Mouse (Mus musculus) heart, embryonic 14.5 days (tissue): ENCODE data around the gene Ctsd. TPM values are rescaled to one million over a fixed set of nuclear protein-coding genes. Genes with fewer than 3 reads are reported as not detected.

Experiments
- ATAC-seq: fragments of 200-750 bp; cut with Nextera tagmentation; 2 replicates; pipeline ENCODE4 v1.8.0; 2017; ENCODE audit warnings: low read depth, moderate TSS enrichment; ENCODE audit not compliant: insufficient number of reproducible peaks, insufficient read depth, low FRiP score
- H3K27ac ChIP-seq, 2 experiments: fragments of 200-500 bp in 1 of 2; fragments of 300-500 bp in 1 of 2; sonication (generic) in 1 of 2; replicated peaks in 1 of 2; 2 replicates each; pipeline ENCODE4 v1.5.1; 2012 to 2014; ENCODE audit warnings: low read depth in 2 of 2, low read length in 2 of 2, control low read depth in 1 of 2, mild to moderate bottlenecking in 1 of 2, mixed read lengths in 1 of 2; ENCODE audit not compliant: control insufficient read depth in 1 of 2, insufficient read depth in 1 of 2
- H3K27me3 ChIP-seq: fragments of 300-500 bp; sonication (generic); 2 replicates; pipeline ENCODE4 v1.6.1; 2014; ENCODE audit warnings: mild to moderate bottlenecking, low read length, control low read depth; ENCODE audit not compliant: control insufficient read depth, insufficient read depth
- H3K36me3 ChIP-seq: fragments of 300-500 bp; sonication (generic); 2 replicates; pipeline ENCODE4 v1.6.1; 2014; ENCODE audit warnings: mild to moderate bottlenecking, control low read depth, low read length, mixed read lengths; ENCODE audit not compliant: control insufficient read depth, insufficient read depth
- H3K4me1 ChIP-seq, 2 experiments: fragments of 200-500 bp in 1 of 2; fragments of 300-500 bp in 1 of 2; sonication (generic) in 1 of 2; 2 replicates each; pipeline ENCODE4 v1.6.1; 2012 to 2014; ENCODE audit warnings: low read length in 2 of 2, control low read depth in 1 of 2, mixed read lengths in 1 of 2; ENCODE audit not compliant: control insufficient read depth in 2 of 2, insufficient read depth in 2 of 2
- H3K4me2 ChIP-seq: fragments of 300-500 bp; sonication (generic); 2 replicates; pipeline ENCODE4 v1.6.1; 2014; ENCODE audit warnings: mild to moderate bottlenecking, low read length
- H3K4me3 ChIP-seq, 2 experiments: fragments of 200-500 bp in 1 of 2; fragments of 300-500 bp in 1 of 2; sonication (generic) in 1 of 2; 2 replicates each; pipeline ENCODE4 v1.5.1; 2012 to 2014; ENCODE audit warnings: low read length in 2 of 2, mild to moderate bottlenecking in 2 of 2, control low read depth in 1 of 2, low read depth in 1 of 2, moderate library complexity in 1 of 2; ENCODE audit not compliant: control insufficient read depth in 1 of 2, insufficient read depth in 1 of 2
- H3K9ac ChIP-seq: fragments of 300-500 bp; sonication (generic); 2 replicates; pipeline ENCODE4 v1.6.1; 2014; ENCODE audit warnings: mild to moderate bottlenecking, low read length
- H3K9me3 ChIP-seq: fragments of 300-500 bp; sonication (generic); 2 replicates; pipeline ENCODE4 v1.6.1; 2016; ENCODE audit warnings: low read length, control low read depth; ENCODE audit not compliant: control insufficient read depth
- WGBS: fragments of 180-500 bp; shearing (Covaris S2); extraction: QIAGEN DNeasy Blood & Tissue Kit; methylation state at CpG from one replicate; pipeline ENCODE4 v1.1.7; 2014; 5-methylcytosine and 5-hydroxymethylcytosine counted together
- polyA plus RNA-seq: library from polyadenylated mRNA; unstranded; fragments of >200 nt; fragmentation: Nextera tagmentation; extraction: Ambion mirVana; gene quantifications from 2 replicates; pipeline ENCODE4 v1.2.1, GENCODE M21; 2014

The Ctsd gene
- 516 and 537 TPM in 2 replicates for polyA plus RNA-seq

DNA sequence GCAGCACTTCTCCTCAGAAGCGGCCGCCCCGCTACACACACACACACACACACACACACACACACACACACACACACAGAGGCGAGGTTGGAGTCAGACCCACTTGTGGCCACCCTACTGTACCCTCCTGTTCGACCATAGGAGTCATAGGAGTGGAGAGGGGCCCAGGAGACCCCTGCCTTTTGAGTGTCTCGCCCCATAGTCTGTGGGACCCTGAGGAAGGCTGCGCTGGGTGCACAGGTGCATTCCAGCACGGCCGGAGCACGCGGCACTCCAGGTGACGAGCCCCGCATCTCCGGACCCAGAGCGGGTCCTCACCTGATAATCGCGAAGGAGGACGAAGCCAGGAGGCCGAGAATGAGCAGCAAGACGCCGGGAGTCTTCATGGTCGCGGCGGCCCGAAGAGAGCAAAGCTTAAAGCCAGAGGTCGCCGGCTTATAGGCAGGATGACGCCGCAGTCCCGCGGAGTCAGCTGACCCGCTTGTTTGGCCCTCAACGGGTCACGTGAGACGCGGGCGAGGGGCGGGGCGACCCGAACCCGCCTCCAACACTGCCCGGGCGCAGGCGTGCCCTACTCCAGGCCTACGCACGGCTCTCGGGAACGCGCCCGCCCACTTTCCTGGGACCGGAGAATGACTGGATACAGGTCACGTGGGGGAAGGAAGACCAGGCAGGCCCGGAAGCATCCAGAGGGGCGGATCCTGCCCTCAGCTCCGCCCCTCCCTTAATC lies at the start of gene Ctsd:
Gene Ctsd (minus strand): TSS at position 620 of the 730 bp plus-strand sequence.
- H3K27me3 ChIP-seq, result no peaks in the 10 kb centered on the region
- under 1% methylated on average over 55 of the region's 55 CpGs for WGBS
- H3K4me3 ChIP-seq, result peak within 1 kb of the TSS; percentile 52 to 63
- peak within 1 kb of the TSS; percentile 76 for H3K4me2 ChIP-seq
- H3K9ac ChIP-seq, result peak within 1 kb of the TSS; percentile 84
- peak; percentile 94 for ATAC-seq
- H3K36me3 ChIP-seq, result peaks cover 34% of the 10 kb centered on the region
- peaks cover 15 to 17% of the 10 kb centered on the region in 2 experiments for H3K4me1 ChIP-seq
- H3K9me3 ChIP-seq, result no peaks in the 10 kb centered on the region
- H3K27ac ChIP-seq, result peak within 1 kb of the TSS; percentile 54 to 71

DNA sequence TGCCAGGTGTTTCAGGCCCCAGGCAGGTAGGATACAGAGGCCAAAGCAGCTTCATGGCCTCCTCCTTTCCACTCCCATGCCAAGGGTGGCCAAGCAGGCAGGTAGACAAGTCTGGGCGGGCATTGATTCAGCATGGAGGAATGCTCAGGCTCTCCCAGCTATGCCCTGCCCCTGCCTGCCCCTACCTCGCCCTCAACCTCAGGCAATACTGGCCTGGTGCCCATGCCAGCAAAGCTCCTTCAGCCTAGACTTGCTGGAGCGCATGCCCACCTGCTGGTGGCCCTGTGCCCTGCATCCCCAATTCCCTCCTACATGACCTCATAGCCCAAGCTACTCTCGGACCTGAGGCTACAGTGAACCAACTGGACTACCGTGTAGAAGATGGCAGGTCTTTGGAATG lies 49.5 kb upstream of the Ctsd start:
- WGBS, result 84% methylated on average over 5 of the region's 5 CpGs
- ATAC-seq, result no peak
- Histone ChIP-seq H3K27me3 (no peaks in the 10 kb centered on the region), H3K36me3 (no peaks in the 10 kb centered on the region), H3K9me3 (no peaks in the 10 kb centered on the region), H3K4me1 (peaks cover 32 to 33% of the 10 kb centered on the region in 2 experiments), H3K27ac (no peak overlapping the region), H3K4me3 (no peak overlapping the region), H3K4me2 (no peak overlapping the region), H3K9ac (no peak overlapping the region)

DNA sequence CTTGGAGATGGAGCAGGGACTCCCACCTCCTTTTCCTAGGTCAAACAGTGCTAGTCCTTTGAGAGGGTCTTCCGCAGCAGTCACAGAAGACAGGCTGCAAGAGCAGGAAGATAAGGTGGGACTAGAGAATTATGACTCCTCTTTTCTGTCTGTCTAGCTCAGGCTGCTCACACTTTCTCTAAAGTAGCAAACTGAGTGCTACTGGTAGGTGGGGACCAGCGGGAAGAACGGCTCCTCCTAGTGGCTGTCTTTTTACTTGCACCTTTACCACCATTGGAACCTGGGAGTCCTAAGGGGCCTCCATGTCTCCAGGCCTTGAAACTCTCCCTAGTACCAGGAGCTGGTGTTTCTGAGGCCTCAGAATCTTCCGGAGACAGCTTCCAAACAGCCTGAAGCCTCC lies 47.7 kb upstream of the Ctsd start:
- no peaks in the 10 kb centered on the region for H3K9me3 ChIP-seq
- no peak overlapping the region for H3K4me2 ChIP-seq
- H3K27me3 ChIP-seq, result no peaks in the 10 kb centered on the region
- H3K4me3 ChIP-seq, result no peak overlapping the region
- no peak for ATAC-seq
- peak overlapping the region in 1 of 2 experiments; percentile 34; a peak in 3 of 4 replicates for H3K27ac ChIP-seq
- peaks cover 15 to 23% of the 10 kb centered on the region in 2 experiments for H3K4me1 ChIP-seq
- H3K36me3 ChIP-seq, result no peaks in the 10 kb centered on the region
- WGBS, result 11% methylated on average over 4 of the region's 4 CpGs
- H3K9ac ChIP-seq, result no peak overlapping the region

DNA sequence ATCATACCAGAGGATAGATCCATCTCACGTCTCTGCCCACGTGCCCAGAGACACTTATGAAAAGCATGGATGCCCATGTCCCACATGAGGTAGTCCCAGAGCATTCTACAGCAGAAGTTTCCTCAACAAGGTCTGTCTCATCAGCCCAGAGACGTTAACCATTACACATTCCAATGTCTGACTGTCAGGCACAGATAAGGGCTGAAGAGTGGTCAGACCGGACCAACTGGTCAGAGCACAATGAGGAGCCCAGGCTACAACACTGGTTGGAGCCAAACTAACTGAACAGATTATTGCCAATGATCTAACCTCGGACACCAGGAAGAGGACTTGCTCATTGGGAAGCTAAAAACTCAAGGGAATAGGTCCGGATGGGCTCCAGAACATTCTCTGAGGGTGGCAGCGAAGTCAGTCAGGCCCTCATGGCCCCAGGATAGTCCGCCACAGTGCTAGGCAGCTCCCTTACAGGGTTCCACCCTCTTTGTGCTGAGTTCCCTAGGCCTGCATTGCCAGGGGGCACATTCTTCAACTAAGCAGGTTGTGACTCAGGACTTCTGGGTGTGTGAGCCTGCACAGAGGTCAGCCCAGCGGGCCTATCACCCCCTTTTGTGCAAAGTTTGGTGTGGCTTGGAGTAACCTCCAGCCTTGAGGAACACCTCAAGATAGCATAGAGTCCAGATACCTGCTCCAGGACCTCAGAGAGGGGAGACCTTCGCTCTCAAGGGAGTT lies 46.5 kb upstream of the Ctsd start, which contains the start of gene Syt8:
Gene Syt8 (plus strand): TSS at position 714 of the 729 bp plus-strand sequence.
- Histone ChIP-seq H3K27me3 (no peaks in the 10 kb centered on the region), H3K9me3 (no peaks in the 10 kb centered on the region), H3K4me1 (peaks cover 25 to 29% of the 10 kb centered on the region in 2 experiments), H3K4me3 (no peak within 1 kb of the TSS), H3K36me3 (no peaks in the 10 kb centered on the region), H3K9ac (0 out of 2 replicates have a peak within 1 kb of the TSS, but pooled peaks have one; percentile 0), H3K4me2 (no peak within 1 kb of the TSS), H3K27ac (peak within 1 kb of the TSS; percentile 29 to 60; a peak in 3 of 4 replicates)
- no peak for ATAC-seq
- 63% methylated on average over 10 of the region's 10 CpGs for WGBS

DNA sequence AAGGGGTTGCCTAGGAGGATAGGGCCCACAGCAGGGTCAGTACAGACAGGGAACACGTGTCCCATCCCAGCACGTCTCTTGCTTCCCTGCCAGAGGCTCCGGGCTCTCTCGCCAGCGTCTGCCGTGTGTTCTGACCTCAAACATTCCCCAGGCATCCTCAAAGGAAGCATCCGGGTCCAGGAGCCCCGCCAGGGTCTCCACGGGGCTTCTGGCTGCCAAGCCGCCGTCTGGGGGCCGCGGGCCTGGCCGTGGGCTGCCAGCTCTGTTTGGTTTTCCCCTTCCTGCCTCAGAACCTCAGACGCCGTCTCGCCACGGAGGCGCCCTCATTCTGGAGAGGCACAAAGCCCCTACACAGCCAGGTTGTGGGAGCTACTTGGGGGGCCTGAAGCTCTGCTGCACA lies 45.8 kb upstream of the Ctsd start:
- 25% methylated on average over 19 of the region's 19 CpGs for WGBS
- no peaks in the 10 kb centered on the region for H3K36me3 ChIP-seq
- H3K27ac ChIP-seq, result peak overlapping the region; percentile 29 to 60; a peak in 3 of 4 replicates
- no peaks in the 10 kb centered on the region for H3K27me3 ChIP-seq
- 0 out of 2 replicates have a peak overlapping the region, but pooled peaks have one; percentile 0 for H3K9ac ChIP-seq
- H3K4me3 ChIP-seq, result no peak overlapping the region
- ATAC-seq, result no peak
- H3K4me2 ChIP-seq, result no peak overlapping the region
- no peaks in the 10 kb centered on the region for H3K9me3 ChIP-seq
- H3K4me1 ChIP-seq, result peaks cover 25 to 29% of the 10 kb centered on the region in 2 experiments

DNA sequence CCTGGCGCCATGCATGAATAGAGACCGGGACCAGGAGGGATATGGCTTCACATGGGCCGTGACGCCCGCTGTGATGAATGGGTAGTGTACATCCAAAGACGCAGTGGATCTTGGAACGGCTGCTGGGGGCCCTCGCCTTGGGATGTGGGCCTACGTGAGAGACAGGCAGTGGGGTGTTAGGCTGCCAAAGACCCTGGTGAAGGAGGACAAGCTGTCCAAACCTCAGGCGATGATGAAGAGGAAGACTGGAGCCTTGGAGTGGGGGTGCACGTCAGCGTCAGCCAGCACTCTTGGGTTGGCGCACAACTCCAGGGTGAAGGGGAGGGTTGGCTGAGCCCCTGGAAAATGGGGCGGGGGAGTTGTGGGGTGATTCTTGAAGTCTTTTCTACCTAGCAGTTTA lies 43.3 kb upstream of the Ctsd start:
- H3K4me3 ChIP-seq, result no peak overlapping the region
- no peaks in the 10 kb centered on the region for H3K27me3 ChIP-seq
- H3K36me3 ChIP-seq, result no peaks in the 10 kb centered on the region
- H3K9me3 ChIP-seq, result no peaks in the 10 kb centered on the region
- peaks cover 25 to 38% of the 10 kb centered on the region in 2 experiments for H3K4me1 ChIP-seq
- no peak for ATAC-seq
- 94% methylated on average over 14 of the region's 14 CpGs for WGBS
- peak overlapping the region in 1 of 2 experiments; percentile 53; a peak in 1 of 4 replicates for H3K27ac ChIP-seq
- no peak overlapping the region for H3K9ac ChIP-seq
- no peak overlapping the region for H3K4me2 ChIP-seq

DNA sequence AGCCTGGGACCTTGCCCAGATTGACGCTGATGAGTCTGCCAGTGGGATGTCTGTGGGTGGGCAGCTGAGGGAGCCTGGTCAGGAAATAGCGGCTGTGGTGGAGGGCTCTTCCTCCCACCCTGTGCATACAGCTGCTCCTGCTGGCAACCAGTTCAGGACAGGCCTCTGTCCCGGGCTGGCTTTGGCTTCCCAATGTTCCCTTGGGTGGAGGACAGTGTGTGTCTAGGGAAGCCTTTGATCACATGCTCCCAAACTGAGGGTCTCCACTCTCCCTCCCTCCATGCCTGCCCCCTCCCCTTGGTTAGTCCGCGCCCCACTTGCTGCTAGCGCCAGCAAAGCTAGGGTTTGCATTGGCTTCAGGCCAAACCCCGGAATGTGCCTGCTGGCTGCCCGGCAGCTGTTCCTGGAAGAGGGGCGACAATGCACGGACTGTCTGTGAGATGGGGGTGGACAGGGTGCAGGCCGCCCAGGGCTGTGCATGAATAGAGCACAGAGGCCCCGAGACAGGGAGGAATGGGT lies 42.4 kb upstream of the Ctsd start:
- H3K4me3 ChIP-seq, result no peak overlapping the region
- H3K27ac ChIP-seq, result peak overlapping the region in 1 of 2 experiments; percentile 53; a peak in 2 of 4 replicates
- no peak overlapping the region for H3K4me2 ChIP-seq
- H3K27me3 ChIP-seq, result no peaks in the 10 kb centered on the region
- peaks cover 23 to 41% of the 10 kb centered on the region in 2 experiments for H3K4me1 ChIP-seq
- H3K9ac ChIP-seq, result no peak overlapping the region
- WGBS, result 38% methylated on average over 12 of the region's 12 CpGs
- H3K9me3 ChIP-seq, result no peaks in the 10 kb centered on the region
- ATAC-seq, result peak; percentile 54
- H3K36me3 ChIP-seq, result no peaks in the 10 kb centered on the region
